Mouse (Mus musculus) cerebellum, postnatal 4 days (tissue): ENCODE measurements around the gene Tnnc2.

ENCODE experiments used
- DNase-seq, 2 experiments: peaks; one replicate each; pipeline ENCODE4 v3.0.0; 2022; ENCODE audit warnings: low spot score in 2 of 2, mixed read lengths in 1 of 2

Tnnc2 gene

GRCm38 (mm10) chr2:164737377-164738090 lies 42.2 kb downstream of the Tnnc2 start:
- DNase-seq: no peak

- no peak for DNase-seq
Observed at GRCm38 (mm10) chr2:164735446-164735845, 44.3 kb downstream of the Tnnc2 start.

GRCm38 (mm10) chr2:164734839-164735238 lies 44.9 kb downstream of the Tnnc2 start:
- DNase-seq: no peak

- no peak for DNase-seq
Observed at GRCm38 (mm10) chr2:164733259-164733658, 46.5 kb downstream of the Tnnc2 start.

GRCm38 (mm10) chr2:164731719-164732118 lies 48.0 kb downstream of the Tnnc2 start:
- DNase-seq: no peak
